Mouse (Mus musculus) cerebellum, adult 9-10 months (tissue): Measurements from ENCODE around the gene Lrrc49.

Experiments used
- DNase-seq: peaks from one replicate; pipeline ENCODE4 v3.0.0; 2022

Gene Lrrc49

GRCm38 (mm10) chr9:60687891-60688324 lies at the start of gene Lrrc49:
Gene Lrrc49, minus strand, starts transcription at chr9:60688158.
- DNase-seq = peak; percentile 94

- no peak for DNase-seq
Measured at GRCm38 (mm10) chr9:60734321-60734720, 46.4 kb upstream of the Lrrc49 start.

- DNase-seq = no peak
Measured at GRCm38 (mm10) chr9:60724968-60725367, 37.0 kb upstream of the Lrrc49 start.

- no peak for DNase-seq
Measured at GRCm38 (mm10) chr9:60719687-60720086, 31.7 kb upstream of the Lrrc49 start.

GRCm38 (mm10) chr9:60718284-60718683 lies 30.3 kb upstream of the Lrrc49 start:
- DNase-seq = peak; percentile 64

GRCm38 (mm10) chr9:60715828-60716227 lies 27.9 kb upstream of the Lrrc49 start:
- DNase-seq = no peak

- no peak for DNase-seq
Measured at GRCm38 (mm10) chr9:60715271-60715670, 27.3 kb upstream of the Lrrc49 start.

GRCm38 (mm10) chr9:60714191-60714590 lies 26.2 kb upstream of the Lrrc49 start:
- peak; percentile 63 for DNase-seq

GRCm38 (mm10) chr9:60713616-60714015 lies 25.7 kb upstream of the Lrrc49 start:
- DNase-seq = peak; percentile 48

- DNase-seq = peak; percentile 80
Measured at GRCm38 (mm10) chr9:60712771-60713541, 25.0 kb upstream of the Lrrc49 start, which contains the start of gene Larp6. Gene Larp6, plus strand, starts transcription at chr9:60712989.

GRCm38 (mm10) chr9:60712011-60712410 lies 24.1 kb upstream of the Lrrc49 start:
- no peak for DNase-seq

- no peak for DNase-seq
Measured at GRCm38 (mm10) chr9:60709721-60710120, 21.8 kb upstream of the Lrrc49 start.

- DNase-seq = no peak
Measured at GRCm38 (mm10) chr9:60708606-60709005, 20.6 kb upstream of the Lrrc49 start.

GRCm38 (mm10) chr9:60707594-60707993 lies 19.6 kb upstream of the Lrrc49 start:
- DNase-seq = no peak

- DNase-seq = no peak
Measured at GRCm38 (mm10) chr9:60699581-60700231, 11.7 kb upstream of the Lrrc49 start.

- no peak for DNase-seq
Measured at GRCm38 (mm10) chr9:60696271-60696985, 8.5 kb upstream of the Lrrc49 start.

GRCm38 (mm10) chr9:60693986-60694385 lies 6.0 kb upstream of the Lrrc49 start:
- no peak for DNase-seq

- no peak for DNase-seq
Measured at GRCm38 (mm10) chr9:60692624-60693023, 4.7 kb upstream of the Lrrc49 start.

GRCm38 (mm10) chr9:60687415-60687814 lies 543 bp downstream of the Lrrc49 start:
- DNase-seq = peak; percentile 76

GRCm38 (mm10) chr9:60682753-60683152 lies 5.2 kb downstream of the Lrrc49 start:
- no peak for DNase-seq

- no peak for DNase-seq
Measured at GRCm38 (mm10) chr9:60681005-60681404, 7.0 kb downstream of the Lrrc49 start.

GRCm38 (mm10) chr9:60678913-60679312 lies 9.0 kb downstream of the Lrrc49 start:
- no peak for DNase-seq

GRCm38 (mm10) chr9:60676429-60676828 lies 11.5 kb downstream of the Lrrc49 start:
- no peak for DNase-seq

- no peak for DNase-seq
Measured at GRCm38 (mm10) chr9:60674780-60675179, 13.2 kb downstream of the Lrrc49 start.
